Mouse (Mus musculus) layer of hippocampus, adult 9-11 months (tissue): ENCODE results near the gene Tiprl.

Experiments
- DNase-seq: peaks from one replicate; pipeline ENCODE4 v3.0.0; 2022

Tiprl gene

GRCm38 (mm10) chr1:165236321-165237298, at the start of gene Tiprl:
Gene Tiprl (minus strand): TSS chr1:165236996.
- peak; percentile 98 for DNase-seq

GRCm38 (mm10) chr1:165284096-165284495, 47.3 kb upstream of the Tiprl start:
- DNase-seq = no peak

GRCm38 (mm10) chr1:165282967-165283345, 46.2 kb upstream of the Tiprl start:
- DNase-seq = no peak

GRCm38 (mm10) chr1:165282222-165282966, 45.6 kb upstream of the Tiprl start:
- DNase-seq = no peak

GRCm38 (mm10) chr1:165281351-165282221, 44.8 kb upstream of the Tiprl start:
- no peak for DNase-seq

- no peak for DNase-seq
Observed at GRCm38 (mm10) chr1:165280741-165281140, 43.9 kb upstream of the Tiprl start.

- no peak for DNase-seq
Observed at GRCm38 (mm10) chr1:165274946-165275345, 38.1 kb upstream of the Tiprl start.

GRCm38 (mm10) chr1:165252027-165252671, 15.4 kb upstream of the Tiprl start:
- no peak for DNase-seq

GRCm38 (mm10) chr1:165250546-165250945, 13.8 kb upstream of the Tiprl start:
- DNase-seq = no peak

GRCm38 (mm10) chr1:165248842-165249241, 12.0 kb upstream of the Tiprl start:
- DNase-seq = no peak

- no peak for DNase-seq
Observed at GRCm38 (mm10) chr1:165247788-165248187, 11.0 kb upstream of the Tiprl start.

- no peak for DNase-seq
Observed at GRCm38 (mm10) chr1:165247085-165247484, 10.3 kb upstream of the Tiprl start.

GRCm38 (mm10) chr1:165246587-165246986, 9.8 kb upstream of the Tiprl start:
- DNase-seq = no peak

- DNase-seq = no peak
Observed at GRCm38 (mm10) chr1:165235846-165236245, 950 bp downstream of the Tiprl start.

- DNase-seq = no peak
Observed at GRCm38 (mm10) chr1:165233806-165234205, 3.0 kb downstream of the Tiprl start.

- no peak for DNase-seq
Observed at GRCm38 (mm10) chr1:165230691-165231090, 6.1 kb downstream of the Tiprl start.

- DNase-seq = no peak
Observed at GRCm38 (mm10) chr1:165229577-165229976, 7.2 kb downstream of the Tiprl start.

GRCm38 (mm10) chr1:165217023-165217589, 19.7 kb downstream of the Tiprl start:
- no peak for DNase-seq

GRCm38 (mm10) chr1:165215831-165216230, 21.0 kb downstream of the Tiprl start:
- no peak for DNase-seq

- DNase-seq = no peak
Observed at GRCm38 (mm10) chr1:165205591-165205990, 31.2 kb downstream of the Tiprl start.

GRCm38 (mm10) chr1:165203488-165204035, 33.2 kb downstream of the Tiprl start:
- DNase-seq = no peak
